Mouse (Mus musculus) lung, embryonic 14.5 days (tissue): ENCODE data around the gene 2700097O09Rik. TPM values are rescaled to one million over a fixed set of nuclear protein-coding genes. Genes with fewer than 3 reads are reported as not detected.
"Not testable (repeated sequence)": the region's sequence is repeated elsewhere in the genome, so short reads cannot be mapped to it uniquely, and the experiment has no call there.

Source experiments
- ATAC-seq: fragments of 200-750 bp; cut with Nextera tagmentation; 2 replicates; pipeline ENCODE4 v1.8.0; 2017; ENCODE audit warnings: mild to moderate bottlenecking, moderate TSS enrichment, moderate library complexity; ENCODE audit not compliant: insufficient read depth
- DNase-seq: peaks from one replicate; pipeline ENCODE4 v3.0.0-alpha.2; 2015
- H3K27ac ChIP-seq: fragments of 300-500 bp; sonication (generic); 2 replicates; pipeline ENCODE4 v1.5.1; 2014; ENCODE audit warnings: low read depth, mild to moderate bottlenecking, moderate library complexity
- H3K27me3 ChIP-seq: fragments of 300-500 bp; sonication (generic); 2 replicates; pipeline ENCODE4 v1.6.1; 2014; ENCODE audit warnings: low read length, control low read depth; ENCODE audit not compliant: insufficient read depth
- H3K36me3 ChIP-seq: fragments of 300-500 bp; sonication (generic); 2 replicates; pipeline ENCODE4 v1.6.1; 2014; ENCODE audit warnings: control low read depth; ENCODE audit not compliant: insufficient read depth
- H3K4me1 ChIP-seq: fragments of 300-500 bp; sonication (generic); 2 replicates; pipeline ENCODE4 v1.6.1; 2014; ENCODE audit warnings: antibody characterized with exemption, control low read depth; ENCODE audit not compliant: insufficient read depth
- H3K4me2 ChIP-seq: fragments of 300-500 bp; sonication (generic); 2 replicates; pipeline ENCODE4 v1.6.1; 2014; ENCODE audit warnings: mild to moderate bottlenecking
- H3K4me3 ChIP-seq: fragments of 300-500 bp; sonication (generic); 2 replicates; pipeline ENCODE4 v1.5.1; 2014; ENCODE audit warnings: low read depth, low read length
- H3K9ac ChIP-seq: fragments of 300-500 bp; sonication (generic); 2 replicates; pipeline ENCODE4 v1.6.1; 2014
- H3K9me3 ChIP-seq: fragments of 300-500 bp; sonication (generic); 2 replicates; pipeline ENCODE4 v1.6.1; 2016; ENCODE audit warnings: low read depth, low read length, control low read depth
- CTCF ChIP-seq: IDR thresholded peaks from 2 replicates; pipeline ENCODE4 v1.5.1; 2016; ENCODE audit warnings: antibody characterized with exemption, low read depth
- WGBS: fragments of 180-500 bp; shearing (Covaris S2); extraction: QIAGEN DNeasy Blood & Tissue Kit; methylation state at CpG from one replicate; pipeline ENCODE4 v1.1.7; 2014; 5-methylcytosine and 5-hydroxymethylcytosine counted together
- polyA plus RNA-seq: library from polyadenylated mRNA; unstranded; fragments of >200 nt; fragmentation: Nextera tagmentation; extraction: Ambion mirVana; gene quantifications from 2 replicates; pipeline ENCODE4 v1.2.1, GENCODE M21; 2014

Gene 2700097O09Rik
- 34.3 and 36.1 TPM in 2 replicates for polyA plus RNA-seq

GRCm38 (mm10) chr12:55079726-55080600, at the start of gene 2700097O09Rik, which contains the start of gene Srp54a:
TSS of gene 2700097O09Rik (minus strand) at chr12:55080110.
TSS of gene Srp54a (plus strand) at chr12:55080262.
- Histone ChIP-seq H3K9ac (peak within 1 kb of the TSS; percentile 65), H3K4me2 (peak within 1 kb of the TSS; percentile 58), H3K4me3 (peak within 1 kb of the TSS; percentile 62), H3K27ac (peak within 1 kb of the TSS; percentile 90)
- under 1% methylated on average over 57 of the region's 60 CpGs for WGBS
- ATAC-seq (peak; percentile 98), DNase-seq (peak; percentile 98)
- H3K27me3 ChIP-seq, H3K36me3 ChIP-seq, H3K4me1 ChIP-seq, H3K9me3 ChIP-seq: not testable (repeated sequence)

GRCm38 (mm10) chr12:55124731-55125130, 44.8 kb upstream of the 2700097O09Rik start:
- not testable (repeated sequence) for H3K4me2 ChIP-seq, H3K4me1 ChIP-seq, DNase-seq, H3K27ac ChIP-seq, H3K36me3 ChIP-seq, H3K4me3 ChIP-seq, H3K9me3 ChIP-seq, H3K27me3 ChIP-seq, H3K9ac ChIP-seq
- WGBS: no CpG with 5 or more reads among the region's 18 CpGs
- ATAC-seq: peak; percentile 57

- not testable (repeated sequence) for H3K4me3 ChIP-seq, H3K4me2 ChIP-seq, H3K4me1 ChIP-seq, H3K9me3 ChIP-seq, H3K36me3 ChIP-seq, H3K27me3 ChIP-seq, H3K27ac ChIP-seq, H3K9ac ChIP-seq, DNase-seq
- no CpG with 5 or more reads among the region's 40 CpGs for WGBS
- ATAC-seq: peak; percentile 95
Measured at GRCm38 (mm10) chr12:55124242-55124641, 44.3 kb upstream of the 2700097O09Rik start, which contains the start of gene Fam177a. TSS of gene Fam177a (plus strand) at chr12:55124469.

DNA sequence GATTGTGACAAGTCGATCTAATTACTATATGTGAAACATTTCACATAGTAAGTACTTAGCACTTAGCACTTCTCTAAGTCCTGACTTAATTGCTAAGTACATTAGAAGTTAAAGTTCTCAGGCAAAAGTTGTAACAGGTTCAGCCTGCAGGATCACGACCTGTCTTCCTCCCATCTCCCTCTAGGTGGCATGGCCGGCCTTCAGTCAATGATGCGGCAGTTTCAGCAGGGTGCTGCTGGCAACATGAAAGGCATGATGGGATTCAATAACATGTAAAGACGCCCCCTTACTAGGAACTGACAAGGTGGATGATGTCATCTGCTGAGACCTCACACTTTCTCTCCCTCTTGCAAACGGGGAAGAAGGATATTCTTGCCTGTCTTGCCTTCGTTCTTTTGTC, 32.7 kb upstream of the 2700097O09Rik start:
- H3K4me3 ChIP-seq, ATAC-seq, H3K4me2 ChIP-seq, H3K27me3 ChIP-seq, DNase-seq, H3K36me3 ChIP-seq, H3K27ac ChIP-seq, H3K4me1 ChIP-seq, H3K9me3 ChIP-seq, H3K9ac ChIP-seq: not testable (repeated sequence)
- no CpG with 5 or more reads among the region's 7 CpGs for WGBS

DNA sequence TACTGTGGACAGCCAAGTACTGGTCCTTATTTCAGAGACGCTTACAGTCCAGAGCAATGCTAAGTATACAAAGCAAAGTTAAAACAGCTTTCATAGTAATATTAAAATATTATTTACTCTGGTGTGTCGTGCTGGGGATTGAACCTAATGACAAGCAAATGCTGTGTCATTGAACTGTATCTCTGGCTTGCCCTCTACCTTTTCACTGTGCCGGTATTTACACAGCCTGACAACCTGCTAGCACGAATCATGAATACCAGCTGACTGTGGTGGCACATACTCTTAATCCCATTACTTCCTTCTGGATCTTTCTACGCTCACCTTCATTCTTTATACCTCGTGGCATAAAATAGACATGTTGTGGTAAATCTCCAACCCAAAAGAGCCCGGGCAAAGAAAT, 12.2 kb upstream of the 2700097O09Rik start:
- not testable (repeated sequence) for H3K4me3 ChIP-seq, H3K4me1 ChIP-seq, H3K9ac ChIP-seq, H3K36me3 ChIP-seq, DNase-seq, H3K27me3 ChIP-seq, H3K9me3 ChIP-seq, H3K4me2 ChIP-seq, H3K27ac ChIP-seq, ATAC-seq
- WGBS: 100% methylated on average over 1 of the region's 7 CpGs

DNA sequence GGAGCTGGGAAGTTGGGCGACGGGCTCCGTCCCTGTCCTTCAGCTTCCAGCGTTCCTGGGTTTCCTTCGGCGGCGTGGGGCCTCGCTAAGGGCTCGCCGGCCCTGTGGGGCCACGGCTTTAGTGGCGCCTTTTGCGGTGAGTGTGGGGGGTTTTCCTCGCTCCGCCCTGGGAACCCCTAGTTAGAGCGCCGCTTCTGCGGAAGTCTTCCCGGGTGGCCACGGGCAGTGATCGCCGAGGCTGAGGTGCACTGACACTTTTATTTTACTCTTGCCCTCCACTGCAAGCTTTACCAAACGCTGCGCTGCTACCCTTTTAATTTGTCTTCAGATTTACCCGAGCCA, 662 bp upstream of the 2700097O09Rik start:
- not testable (repeated sequence) for H3K4me1 ChIP-seq, H3K9me3 ChIP-seq, H3K27me3 ChIP-seq, DNase-seq, H3K36me3 ChIP-seq
- Histone ChIP-seq H3K27ac (peak overlapping the region; percentile 90), H3K4me3 (peak overlapping the region; percentile 62), H3K9ac (peak overlapping the region; percentile 65), H3K4me2 (peak overlapping the region; percentile 45)
- ATAC-seq: peak; percentile 59
- under 1% methylated on average over 25 of the region's 25 CpGs for WGBS

- TF ChIP-seq CTCF: peak; percentile 11; the same call in 1 of the 2 replicates
- 40% methylated on average over 2 of the region's 2 CpGs for WGBS
- H3K27ac ChIP-seq, H3K36me3 ChIP-seq, H3K9me3 ChIP-seq, H3K4me3 ChIP-seq, H3K9ac ChIP-seq, ATAC-seq, H3K27me3 ChIP-seq, H3K4me1 ChIP-seq: not testable (repeated sequence)
- H3K4me2 ChIP-seq: peak overlapping the region; percentile 58
- peak; percentile 26 for DNase-seq
Measured at GRCm38 (mm10) chr12:55078706-55079105, 1.2 kb downstream of the 2700097O09Rik start.
